Mouse (Mus musculus) MEL (cell line): ENCODE data around the gene Gorasp1. TPM values are rescaled to one million over a fixed set of nuclear protein-coding genes. Genes with fewer than 3 reads are reported as not detected.
A peak's percentile ranks its signal among the peaks of the same experiment; 100 is the strongest.

Experiments
- DNase-seq: peaks from one replicate; pipeline ENCODE4 v3.0.0; 2011; ENCODE audit warnings: low read depth, low spot score
- H3K27ac ChIP-seq: 2 replicates; pipeline ENCODE4 v1.5.1; 2012; ENCODE audit warnings: low read depth, mild to moderate bottlenecking, control low read depth, low read length, moderate library complexity; ENCODE audit not compliant: control insufficient read depth
- H3K27me3 ChIP-seq, 2 experiments: fragments of 150-350 bp in 1 of 2; sonication (generic) in 1 of 2; 2 replicates each; pipeline ENCODE4 v1.6.1; 2012; ENCODE audit warnings: low read length in 2 of 2, mild to moderate bottlenecking in 2 of 2, improper control_type of control experiment in 1 of 2, moderate library complexity in 1 of 2; ENCODE audit not compliant: insufficient read depth in 2 of 2, control insufficient read depth in 1 of 2
- H3K36me3 ChIP-seq, 2 experiments: 2 replicates each; pipeline ENCODE4 v1.6.1; 2012 to 2014; ENCODE audit warnings: low read length in 2 of 2, improper control_type of control experiment in 1 of 2, inconsistent platforms in 1 of 2, mild to moderate bottlenecking in 1 of 2; ENCODE audit not compliant: insufficient read depth in 2 of 2, control insufficient read depth in 1 of 2
- H3K4me1 ChIP-seq, 2 experiments: fragments of 150-350 bp in 1 of 2; sonication (generic) in 1 of 2; 2 replicates each; pipeline ENCODE4 v1.6.1; 2012; ENCODE audit warnings: low read length in 2 of 2, improper control_type of control experiment in 1 of 2, mild to moderate bottlenecking in 1 of 2; ENCODE audit not compliant: insufficient read depth in 2 of 2, control insufficient read depth in 1 of 2
- H3K4me3 ChIP-seq, 2 experiments: fragments of 150-350 bp in 1 of 2; sonication (generic) in 1 of 2; 2 replicates each; pipeline ENCODE4 v1.5.1; 2012; ENCODE audit warnings: low read depth in 2 of 2, low read length in 2 of 2, mild to moderate bottlenecking in 2 of 2, moderate library complexity in 2 of 2, control low read depth in 1 of 2, improper control_type of control experiment in 1 of 2; ENCODE audit not compliant: control insufficient read depth in 1 of 2, insufficient read depth in 1 of 2
- H3K79me2 ChIP-seq: 2 replicates; pipeline ENCODE4 v1.6.1; 2012; ENCODE audit warnings: mild to moderate bottlenecking, low read length, moderate library complexity; ENCODE audit not compliant: control insufficient read depth, poor library complexity, insufficient read depth
- H3K9ac ChIP-seq: 2 replicates; pipeline ENCODE4 v1.6.1; 2012; ENCODE audit warnings: low read depth, mild to moderate bottlenecking, control low read depth, low read length, moderate library complexity; ENCODE audit not compliant: control insufficient read depth, poor library complexity, severe bottlenecking
- H3K9me3 ChIP-seq: fragments of 150-350 bp; sonication (generic); replicated peaks from 2 replicates; pipeline ENCODE4 v1.6.1; 2012; ENCODE audit warnings: mild to moderate bottlenecking, low read length, improper control_type of control experiment, moderate library complexity; ENCODE audit not compliant: insufficient read depth
- CTCF ChIP-seq, 3 experiments: IDR thresholded peaks in 2 of 3; conservative IDR thresholded peaks in 1 of 3; 2 replicates each; pipeline ENCODE4 v1.5.1; 2011 to 2012; ENCODE audit warnings: low read length in 3 of 3, low read depth in 2 of 3, mild to moderate bottlenecking in 2 of 3, improper control_type of control experiment in 1 of 3, inconsistent platforms in 1 of 3, mixed read lengths in 1 of 3, moderate library complexity in 1 of 3; ENCODE audit not compliant: control insufficient read depth in 1 of 3, insufficient read depth in 1 of 3, poor library complexity in 1 of 3, severe bottlenecking in 1 of 3
- ELF1 ChIP-seq: IDR thresholded peaks from 2 replicates; pipeline ENCODE4 v1.6.1; 2014; ENCODE audit warnings: low read depth, mild to moderate bottlenecking, inconsistent platforms, low read length, improper control_type of control experiment, moderate library complexity
- EP300 ChIP-seq, 2 experiments: IDR thresholded peaks; 2 replicates each; pipeline ENCODE4 v1.6.1; 2011; ENCODE audit warnings: improper control_type of control experiment in 2 of 2, low read length in 2 of 2, low read depth in 1 of 2, mild to moderate bottlenecking in 1 of 2
- GATA1 ChIP-seq: IDR thresholded peaks from 2 replicates; pipeline ENCODE4 v1.6.1; 2011; ENCODE audit warnings: low read depth, low read length, improper control_type of control experiment
- RAD21 ChIP-seq: IDR thresholded peaks from 2 replicates; pipeline ENCODE4 v1.6.1; 2011; ENCODE audit warnings: mild to moderate bottlenecking, low read depth, low read length, improper control_type of control experiment
- SMC3 ChIP-seq: IDR thresholded peaks from 2 replicates; pipeline ENCODE4 v1.6.1; 2011; ENCODE audit warnings: low read depth, low read length, improper control_type of control experiment
- UBTF ChIP-seq: IDR thresholded peaks from 2 replicates; pipeline ENCODE4 v1.6.1; 2012; ENCODE audit warnings: low read depth, mild to moderate bottlenecking, inconsistent platforms, low read length, improper control_type of control experiment, moderate library complexity, borderline replicate concordance; ENCODE audit not compliant: insufficient read depth
- USF2 ChIP-seq, 2 experiments: IDR thresholded peaks; 2 replicates each; pipeline ENCODE4 v1.6.1; 2011 to 2012; ENCODE audit warnings: improper control_type of control experiment in 2 of 2, low read length in 2 of 2, borderline replicate concordance in 1 of 2, inconsistent platforms in 1 of 2, low read depth in 1 of 2, mild to moderate bottlenecking in 1 of 2; ENCODE audit not compliant: insufficient read depth in 1 of 2
- polyA plus RNA-seq, 2 experiments: library from polyadenylated mRNA; stranded (reverse) in 1 of 2; unstranded in 1 of 2; fragments of >175 nt in 1 of 2; fragments of >200 nt in 1 of 2; gene quantifications; 2 replicates each; pipeline versions ENCODE4 v1.2.1 to v1.2.4; 2012; ENCODE audit warnings: low replicate concordance in 2 of 2, low read depth in 1 of 2; ENCODE audit not compliant: insufficient read length in 2 of 2, insufficient read depth in 1 of 2, missing spikeins in 1 of 2
- total RNA-seq: library from RNA; depleted of rRNA; stranded (reverse); fragments of 300-350 nt; gene quantifications from 2 replicates; pipeline ENCODE4 v1.2.3, GENCODE M21; 2012

Gene Gorasp1
- total and polyA plus RNA-seq, 3 experiments = 18.3 to 21.9 TPM; not detected in 1

DNA sequence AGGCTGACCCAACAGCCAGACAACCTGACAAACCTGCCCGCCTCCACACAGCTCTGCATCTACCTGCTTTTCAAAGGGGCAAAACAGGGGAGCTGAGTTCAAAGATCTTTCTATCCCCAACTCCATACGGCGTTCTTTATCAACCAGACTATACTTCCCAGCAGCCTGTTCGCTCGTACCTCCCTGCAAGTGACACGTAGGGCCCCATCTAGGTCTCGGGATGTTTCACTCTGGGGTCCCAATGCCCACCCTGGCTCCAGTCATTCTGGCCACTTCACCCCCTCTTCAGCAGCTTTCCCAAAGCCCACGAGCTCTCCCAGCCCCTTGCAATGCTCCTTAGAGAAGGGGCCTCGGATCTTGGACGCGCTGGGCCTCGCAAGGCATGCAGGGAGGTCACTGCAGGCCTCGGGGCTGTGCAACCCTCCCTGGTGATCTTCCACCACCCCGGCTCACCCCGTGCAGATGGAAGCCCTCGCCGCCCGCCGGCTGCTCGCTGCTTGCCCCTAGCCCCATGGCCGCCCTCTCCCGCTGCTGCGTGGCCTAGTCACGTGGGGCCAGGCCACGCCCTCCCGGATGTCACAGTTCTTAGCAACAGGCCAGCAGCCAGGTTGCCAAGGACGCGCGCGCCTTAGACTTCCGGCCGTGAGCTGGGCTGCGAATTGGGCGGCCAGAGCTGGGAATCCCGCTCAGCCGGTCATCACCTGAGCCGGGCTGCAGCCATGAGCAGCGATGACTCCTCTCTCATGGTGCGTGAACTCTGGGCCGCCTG, at the start of gene Gorasp1, which contains the start of gene Ttc21a (continued):
- peak; percentile 67 to 85; a peak in 3 of 4 replicates for TF ChIP-seq USF2 (IDR thresholded peaks at IDR 0.05; ENCODE audit: borderline replicate concordance in 1 of 2, insufficient read depth in 1 of 2, low read depth in 1 of 2, low read length in 2 of 2)
- TF ChIP-seq CTCF (IDR thresholded peaks at IDR 0.05 in 2 of 3, conservative IDR thresholded peaks at IDR 0.05 in 1 of 3; ENCODE audit: control insufficient read depth in 1 of 3, insufficient read depth in 1 of 3, low read depth in 2 of 3, low read length in 3 of 3, poor library complexity in 1 of 3, severe bottlenecking in 1 of 3) = no peak
- peak; percentile 65; the same call in 1 of the 2 replicates for TF ChIP-seq ELF1
- TF ChIP-seq GATA1 = no peak

DNA sequence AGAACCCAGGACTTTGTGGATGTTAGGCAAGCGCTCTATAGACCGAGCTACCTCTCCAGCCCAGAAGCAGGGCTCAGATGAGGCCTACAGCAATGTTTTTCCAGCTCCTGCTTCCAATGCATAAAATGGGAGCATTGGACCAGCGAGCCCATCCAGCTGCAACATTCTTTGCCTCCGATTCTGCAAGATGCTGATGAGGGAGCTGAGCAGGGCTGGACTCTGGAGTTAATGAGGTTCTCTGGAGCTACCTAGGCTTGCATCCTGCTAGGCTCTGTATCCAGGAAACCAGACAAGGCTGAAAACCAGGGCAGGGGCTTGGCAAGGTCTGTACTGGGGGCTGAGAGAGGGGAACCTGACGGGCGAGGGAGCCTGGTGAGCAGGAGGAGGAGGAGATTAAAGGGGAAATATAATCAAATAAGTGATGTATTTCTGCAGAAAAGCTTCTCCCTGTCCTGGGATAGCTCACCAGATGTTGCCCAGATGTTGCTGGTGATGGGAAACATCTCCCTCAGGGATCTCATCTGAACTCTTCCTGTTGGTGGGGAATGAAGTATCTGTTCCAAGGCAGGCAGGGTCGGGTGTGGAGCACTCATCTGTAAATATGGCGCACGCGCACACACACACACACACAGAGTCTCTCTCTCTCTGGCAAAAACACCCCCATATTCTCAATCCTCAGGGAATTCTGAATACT, 48.7 kb upstream of the Gorasp1 start:
- peaks cover 5% of the 10 kb centered on the region; the same call in 1 of the 2 replicates for H3K79me2 ChIP-seq
- TF ChIP-seq SMC3 (no peak), UBTF (no peak), RAD21 (no peak)
- H3K9ac ChIP-seq = no peak overlapping the region
- H3K27me3 ChIP-seq = no peaks in the 10 kb centered on the region
- peaks cover 2 to 8% of the 10 kb centered on the region in 2 experiments; a peak in 3 of 4 replicates for H3K4me1 ChIP-seq
- H3K27ac ChIP-seq = no peak overlapping the region
- no peak for DNase-seq
- no peaks in the 10 kb centered on the region for H3K9me3 ChIP-seq
- H3K4me3 ChIP-seq = no peak overlapping the region
- peaks cover 0 to 2% of the 10 kb centered on the region in 2 experiments; a peak in 1 of 4 replicates for H3K36me3 ChIP-seq

DNA sequence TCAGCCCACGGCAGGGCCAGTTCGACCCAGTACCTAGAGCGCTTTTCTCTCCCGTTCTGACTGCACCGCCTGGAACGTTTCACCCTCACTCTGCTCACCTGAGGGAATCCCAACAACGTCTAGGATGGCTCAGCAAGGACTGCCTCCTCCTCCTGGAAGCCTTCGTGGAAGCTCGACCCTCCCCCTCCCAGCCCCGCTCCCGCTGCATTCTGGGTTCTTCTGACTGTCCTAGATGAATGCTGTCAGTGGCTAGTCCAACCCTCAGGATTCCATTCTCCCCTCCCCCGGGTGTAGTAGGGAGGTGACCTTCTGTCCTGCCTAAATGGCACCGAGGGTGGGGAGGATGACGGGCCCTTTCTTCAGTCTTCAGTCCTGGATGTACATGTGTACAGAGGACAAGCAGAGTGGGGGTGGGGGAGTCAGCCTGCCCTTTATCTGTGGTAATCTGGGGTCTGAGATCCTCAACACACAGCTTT, 47.2 kb upstream of the Gorasp1 start, which contains the start of gene Csrnp1:
TSS of gene Csrnp1 (minus strand) at position 123 of the 476 bp plus-strand sequence.
- peaks cover 0 to 6% of the 10 kb centered on the region in 2 experiments; a peak in 2 of 4 replicates for H3K36me3 ChIP-seq
- peaks cover 4 to 13% of the 10 kb centered on the region in 2 experiments; a peak in 3 of 4 replicates for H3K4me1 ChIP-seq

More for the DNA sequence above, 47.2 kb upstream of the Gorasp1 start, which contains the start of gene Csrnp1:
- DNase-seq = no peak
- H3K9me3 ChIP-seq = no peaks in the 10 kb centered on the region
- peaks cover 7% of the 10 kb centered on the region for H3K79me2 ChIP-seq
- H3K27ac ChIP-seq = no peak within 1 kb of the TSS
- H3K9ac ChIP-seq = peak within 1 kb of the TSS; percentile 87
- TF ChIP-seq ELF1 (no peak), EP300 (IDR thresholded peaks at IDR 0.05; ENCODE audit: low read depth in 1 of 2, low read length in 2 of 2) (no peak)
- TF ChIP-seq, all 39 proteins: peak for 0
- Histone ChIP-seq H3K27me3 (no peaks in the 10 kb centered on the region), H3K4me3 (peak within 1 kb of the TSS; percentile 80 to 81)
